Mouse (Mus musculus): ENCODE data around the gene Cst7. TPM values are rescaled to one million over a fixed set of nuclear protein-coding genes. Genes with fewer than 3 reads are reported as not detected.

Gene Cst7
- polyA plus RNA-seq, 1 experiment: 7.1 TPM

GRCm38 (mm10) chr2:150621698-150622097 is 51.5 kb downstream of the Cst7 start:
- 67% methylated on average over 3 of the region's 3 CpGs for WGBS

GRCm38 (mm10) chr2:150623957-150624356 is 53.7 kb downstream of the Cst7 start:
- 87% methylated on average over 3 of the region's 3 CpGs for WGBS
- no peak for DNase-seq (ENCODE audit: low read depth, low spot score)

More at GRCm38 (mm10) chr2:150621698-150622097, 51.5 kb downstream of the Cst7 start:
- no peak for DNase-seq (ENCODE audit: low read depth, low spot score)

- WGBS: 90% methylated on average over 8 of the region's 8 CpGs
Observed at GRCm38 (mm10) chr2:150624926-150625325, 54.7 kb downstream of the Cst7 start.

DNA sequence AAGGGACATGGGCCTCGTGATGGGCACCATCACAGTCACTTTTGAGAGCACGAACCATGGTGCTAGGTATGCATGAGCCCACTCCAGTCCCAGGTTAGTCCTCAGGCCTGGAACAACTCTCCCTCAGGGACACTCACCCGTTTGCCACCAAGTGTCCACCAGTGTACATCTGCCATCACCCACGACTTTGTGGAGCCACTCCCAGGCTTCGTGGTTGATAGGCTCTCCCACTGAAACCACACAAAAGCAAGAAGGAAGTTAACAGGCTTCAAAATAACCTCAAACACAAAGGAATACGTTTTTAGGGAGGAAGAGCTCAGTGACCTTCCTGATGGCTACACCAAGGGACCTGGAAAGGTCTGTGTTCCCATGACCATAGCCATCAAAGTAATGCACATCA is 56.9 kb downstream of the Cst7 start:
- DNase-seq (ENCODE audit: low read depth, low spot score): no peak
- WGBS: 57% methylated on average over 6 of the region's 6 CpGs

More at GRCm38 (mm10) chr2:150624926-150625325, 54.7 kb downstream of the Cst7 start:
- no peak for DNase-seq (ENCODE audit: low read depth, low spot score)

Other genes with a start within 250 kb of the Cst7 start
- not detected in 2 replicates for gene Gm10130, start 246.7 kb upstream of the Cst7 start, polyA plus RNA-seq (2012; rRNA removed)
- gene 3300002I08Rik, start 207.7 kb upstream of the Cst7 start, polyA plus RNA-seq (2012; rRNA removed): 1.1 and 1.5 TPM in 2 replicates
- 0.14 and 0.22 TPM in 2 replicates for gene Zfp442, start 118.9 kb upstream of the Cst7 start, polyA plus RNA-seq (2012; rRNA removed)
- gene Zfp345, start 85.3 kb upstream of the Cst7 start, polyA plus RNA-seq (2012; rRNA removed): not detected in 2 replicates
- 56.1 and 59.0 TPM in 2 replicates for gene Apmap, start 38.2 kb downstream of the Cst7 start, polyA plus RNA-seq (2012; rRNA removed)
- gene Acss1, start 98.1 kb downstream of the Cst7 start, polyA plus RNA-seq (2012; rRNA removed): 51.6 and 67.6 TPM in 2 replicates
- gene Vsx1, start 118.9 kb downstream of the Cst7 start, polyA plus RNA-seq (2012; rRNA removed): not detected in 2 replicates
- 29.5 and 34.6 TPM in 2 replicates for gene Entpd6, start 178.6 kb downstream of the Cst7 start, polyA plus RNA-seq (2012; rRNA removed)
- 39.4 and 42.2 TPM in 2 replicates for gene Pygb, start 216.3 kb downstream of the Cst7 start, polyA plus RNA-seq (2012; rRNA removed)